Mouse (Mus musculus): Measurements from ENCODE around the gene Rbms3.

Gene Rbms3

GRCm38 (mm10) chr9:116644616-116645015, 985.1 kb downstream of the Rbms3 start:
- in situ Hi-C loops (cut with MseI, MboI): no loop called here

- in situ Hi-C loops (cut with MseI, MboI): no loop called here
Measured at GRCm38 (mm10) chr9:116640302-116640679, 989.4 kb downstream of the Rbms3 start.

- in situ Hi-C loops (cut with MseI, MboI): no loop called here
Measured at GRCm38 (mm10) chr9:116639597-116640301, 990.0 kb downstream of the Rbms3 start.

- in situ Hi-C loops (cut with MseI, MboI): no loop called here
Measured at GRCm38 (mm10) chr9:116633786-116634185, 995.9 kb downstream of the Rbms3 start.

GRCm38 (mm10) chr9:116633075-116633474, 996.6 kb downstream of the Rbms3 start:
- in situ Hi-C loops (cut with MseI, MboI): no loop called here

- in situ Hi-C loops (cut with MseI, MboI): no loop called here
Measured at GRCm38 (mm10) chr9:116631816-116632215, 997.9 kb downstream of the Rbms3 start.

- in situ Hi-C loops (cut with MseI, MboI): no loop called here
Measured at GRCm38 (mm10) chr9:116630805-116631204, 998.9 kb downstream of the Rbms3 start.

GRCm38 (mm10) chr9:116620434-116620833, 1009.3 kb downstream of the Rbms3 start:
- in situ Hi-C loops (cut with MseI, MboI): no loop called here

GRCm38 (mm10) chr9:116618886-116619285, 1010.8 kb downstream of the Rbms3 start:
- in situ Hi-C loops (cut with MseI, MboI): no loop called here

GRCm38 (mm10) chr9:116613276-116613675, 1016.4 kb downstream of the Rbms3 start:
- in situ Hi-C loops (cut with MseI, MboI): no loop called here

GRCm38 (mm10) chr9:116596046-116596445, 1033.7 kb downstream of the Rbms3 start:
- in situ Hi-C loops (cut with MseI, MboI): no loop called here

GRCm38 (mm10) chr9:116592486-116592885, 1037.2 kb downstream of the Rbms3 start:
- in situ Hi-C loops (cut with MseI, MboI): no loop called here

GRCm38 (mm10) chr9:116591071-116591470, 1038.6 kb downstream of the Rbms3 start:
- in situ Hi-C loops (cut with MseI, MboI): no loop called here

GRCm38 (mm10) chr9:116569680-116570079, 1060.0 kb downstream of the Rbms3 start:
- in situ Hi-C loops (cut with MseI, MboI): no loop called here

GRCm38 (mm10) chr9:116566711-116567110, 1063.0 kb downstream of the Rbms3 start:
- in situ Hi-C loops (cut with MseI, MboI): no loop called here

- in situ Hi-C loops (cut with MseI, MboI): loop anchor here in 1 of 2 experiments (10.0 kb wide), 1 partner anchor 133 kb away; no protein-coding TSS in a partner anchor
Measured at GRCm38 (mm10) chr9:116557781-116558180, 1071.9 kb downstream of the Rbms3 start.

GRCm38 (mm10) chr9:116556641-116557040, 1073.1 kb downstream of the Rbms3 start:
- in situ Hi-C loops (cut with MseI, MboI): loop anchor here in 1 of 2 experiments (10.0 kb wide), 1 partner anchor 132 kb away; no protein-coding TSS in a partner anchor

- in situ Hi-C loops (cut with MseI, MboI): loop anchor here in 1 of 2 experiments (10.0 kb wide), 1 partner anchor 128 kb away; no protein-coding TSS in a partner anchor
Measured at GRCm38 (mm10) chr9:116553181-116553580, 1076.5 kb downstream of the Rbms3 start.

- in situ Hi-C loops (cut with MseI, MboI): no loop called here
Measured at GRCm38 (mm10) chr9:116546156-116546555, 1083.6 kb downstream of the Rbms3 start.

GRCm38 (mm10) chr9:116542793-116543192, 1086.9 kb downstream of the Rbms3 start:
- in situ Hi-C loops (cut with MseI, MboI): no loop called here

GRCm38 (mm10) chr9:116541976-116542375, 1087.7 kb downstream of the Rbms3 start:
- in situ Hi-C loops (cut with MseI, MboI): no loop called here

GRCm38 (mm10) chr9:116535709-116536108, 1094.0 kb downstream of the Rbms3 start:
- in situ Hi-C loops (cut with MseI, MboI): no loop called here

- in situ Hi-C loops (cut with MseI, MboI): no loop called here
Measured at GRCm38 (mm10) chr9:116533381-116533780, 1096.3 kb downstream of the Rbms3 start.
